Mouse (Mus musculus): Measurements from ENCODE around the gene Adat1. TPM values are rescaled to one million over a fixed set of nuclear protein-coding genes. Genes with fewer than 3 reads are reported as not detected.

Gene Adat1
- total and polyA plus RNA-seq, 3 experiments, result 8.3 to 9.3 TPM; not detected in 1

GRCm38 (mm10) chr8:111954844-111955594 is 37.1 kb downstream of the Adat1 start:
- Histone ChIP-seq H3K4me1 (ENCODE audit: control insufficient read depth in 1 of 2, insufficient read depth in 2 of 2, low read length in 2 of 2) (no peaks in the 10 kb centered on the region), H3K79me2 (ENCODE audit: control insufficient read depth, insufficient read depth, low read length, poor library complexity) (no peaks in the 10 kb centered on the region), H3K27ac (ENCODE audit: control insufficient read depth, low read depth, low read length) (no peak overlapping the region), H3K4me3 (ENCODE audit: control insufficient read depth in 1 of 2, insufficient read depth in 1 of 2, low read depth in 2 of 2, low read length in 2 of 2) (no peak overlapping the region), H3K9ac (ENCODE audit: control insufficient read depth, low read depth, low read length, poor library complexity, severe bottlenecking) (no peak overlapping the region), H3K36me3 (ENCODE audit: control insufficient read depth in 1 of 2, insufficient read depth in 2 of 2, low read length in 2 of 2) (peaks cover 0 to 4% of the 10 kb centered on the region in 2 experiments; a peak in 3 of 4 replicates), H3K27me3 (ENCODE audit: control insufficient read depth in 1 of 2, insufficient read depth in 2 of 2, low read length in 2 of 2) (no peaks in the 10 kb centered on the region), H3K9me3 (replicated peaks; ENCODE audit: insufficient read depth, low read length) (no peaks in the 10 kb centered on the region)
- DNase-seq (ENCODE audit: low read depth, low spot score), result no peak
- no peak for TF ChIP-seq ZMIZ1 (IDR thresholded peaks at IDR 0.05; ENCODE audit: low read depth, low read length)

- H3K4me1 ChIP-seq (ENCODE audit: control insufficient read depth in 1 of 2, insufficient read depth in 2 of 2, low read length in 2 of 2), result no peaks in the 10 kb centered on the region
- no peaks in the 10 kb centered on the region for H3K79me2 ChIP-seq (ENCODE audit: control insufficient read depth, insufficient read depth, low read length, poor library complexity)
- no peak for TF ChIP-seq RCOR1 (IDR thresholded peaks at IDR 0.05; ENCODE audit: low read depth, low read length)
- TF ChIP-seq MXI1 (IDR thresholded peaks at IDR 0.05; ENCODE audit: low read depth, low read length), result no peak
- TF ChIP-seq TBP (IDR thresholded peaks at IDR 0.05; ENCODE audit: low read depth, low read length), result no peak
- no peak for TF ChIP-seq POLR2A (IDR thresholded peaks at IDR 0.05; ENCODE audit: control insufficient read depth in 1 of 2, insufficient read depth in 1 of 2, low read depth in 1 of 2, low read length in 2 of 2, poor library complexity in 1 of 2)
- no peak for TF ChIP-seq RAD21 (IDR thresholded peaks at IDR 0.05; ENCODE audit: low read depth, low read length)
- no peak for TF ChIP-seq SIN3A (IDR thresholded peaks at IDR 0.05; ENCODE audit: low read length)
- no peak for TF ChIP-seq CTCF (IDR thresholded peaks at IDR 0.05 in 2 of 3, conservative IDR thresholded peaks at IDR 0.05 in 1 of 3; ENCODE audit: control insufficient read depth in 1 of 3, insufficient read depth in 1 of 3, low read depth in 2 of 3, low read length in 3 of 3, poor library complexity in 1 of 3, severe bottlenecking in 1 of 3)
- no peak for TF ChIP-seq EP300 (IDR thresholded peaks at IDR 0.05; ENCODE audit: low read depth in 1 of 2, low read length in 2 of 2)
- no peak for TF ChIP-seq ZC3H11A (IDR thresholded peaks at IDR 0.05; ENCODE audit: low read depth, low read length)
- no peak for TF ChIP-seq NELFE (IDR thresholded peaks at IDR 0.05; ENCODE audit: low read depth, low read length)
- no peak for TF ChIP-seq CHD2 (IDR thresholded peaks at IDR 0.05; ENCODE audit: low read length)
- TF ChIP-seq ELF1 (IDR thresholded peaks at IDR 0.05; ENCODE audit: low read depth, low read length), result no peak
- TF ChIP-seq MAX (IDR thresholded peaks at IDR 0.05; ENCODE audit: low read length), result no peak
- no peak for TF ChIP-seq KAT2A (conservative IDR thresholded peaks at IDR 0.05; ENCODE audit: low read depth, low read length)
- H3K36me3 ChIP-seq (ENCODE audit: control insufficient read depth in 1 of 2, insufficient read depth in 2 of 2, low read length in 2 of 2), result peaks cover 0 to 6% of the 10 kb centered on the region in 2 experiments; a peak in 3 of 4 replicates
- no peaks in the 10 kb centered on the region for H3K9me3 ChIP-seq (replicated peaks; ENCODE audit: insufficient read depth, low read length)
- DNase-seq (ENCODE audit: low read depth, low spot score), result no peak
- H3K27ac ChIP-seq (ENCODE audit: control insufficient read depth, low read depth, low read length), result no peak overlapping the region
- H3K27me3 ChIP-seq (ENCODE audit: control insufficient read depth in 1 of 2, insufficient read depth in 2 of 2, low read length in 2 of 2), result no peaks in the 10 kb centered on the region
- H3K4me3 ChIP-seq (ENCODE audit: control insufficient read depth in 1 of 2, insufficient read depth in 1 of 2, low read depth in 2 of 2, low read length in 2 of 2), result no peak overlapping the region
- H3K9ac ChIP-seq (ENCODE audit: control insufficient read depth, low read depth, low read length, poor library complexity, severe bottlenecking), result no peak overlapping the region
Measured at GRCm38 (mm10) chr8:111951936-111952335, 40.2 kb downstream of the Adat1 start.

GRCm38 (mm10) chr8:111951317-111951716 is 40.8 kb downstream of the Adat1 start:
- H3K9me3 ChIP-seq (replicated peaks; ENCODE audit: insufficient read depth, low read length), result no peaks in the 10 kb centered on the region
- no peaks in the 10 kb centered on the region for H3K79me2 ChIP-seq (ENCODE audit: control insufficient read depth, insufficient read depth, low read length, poor library complexity)
- peaks cover 0 to 6% of the 10 kb centered on the region in 2 experiments; a peak in 3 of 4 replicates for H3K36me3 ChIP-seq (ENCODE audit: control insufficient read depth in 1 of 2, insufficient read depth in 2 of 2, low read length in 2 of 2)
- TF ChIP-seq BHLHE40 (IDR thresholded peaks at IDR 0.05; ENCODE audit: borderline replicate concordance, low read depth, low read length) (no peak), MXI1 (IDR thresholded peaks at IDR 0.05; ENCODE audit: low read depth, low read length) (no peak), NRF1 (IDR thresholded peaks at IDR 0.05; ENCODE audit: insufficient read depth, low read depth, low read length, poor library complexity, severe bottlenecking) (no peak), ETS1 (IDR thresholded peaks at IDR 0.05; ENCODE audit: low read depth, low read length) (no peak), MEF2A (IDR thresholded peaks at IDR 0.05; ENCODE audit: extremely low read depth, insufficient replicate concordance, low read depth, low read length, poor library complexity, severe bottlenecking) (no peak)
- H3K4me3 ChIP-seq (ENCODE audit: control insufficient read depth in 1 of 2, insufficient read depth in 1 of 2, low read depth in 2 of 2, low read length in 2 of 2), result no peak overlapping the region
- DNase-seq (ENCODE audit: low read depth, low spot score), result no peak
- H3K9ac ChIP-seq (ENCODE audit: control insufficient read depth, low read depth, low read length, poor library complexity, severe bottlenecking), result no peak overlapping the region
- H3K27ac ChIP-seq (ENCODE audit: control insufficient read depth, low read depth, low read length), result no peak overlapping the region
- no peaks in the 10 kb centered on the region for H3K4me1 ChIP-seq (ENCODE audit: control insufficient read depth in 1 of 2, insufficient read depth in 2 of 2, low read length in 2 of 2)
- no peaks in the 10 kb centered on the region for H3K27me3 ChIP-seq (ENCODE audit: control insufficient read depth in 1 of 2, insufficient read depth in 2 of 2, low read length in 2 of 2)
